Mouse (Mus musculus): ENCODE data around the gene Fut4. TPM values are rescaled to one million over a fixed set of nuclear protein-coding genes. Genes with fewer than 3 reads are reported as not detected.
A peak's percentile ranks its signal among the peaks of the same experiment; 100 is the strongest.

Gene Fut4
- polyA plus RNA-seq (2015; fragmentation: Nextera tagmentation; extraction: Ambion mirVana), result 6.6 and 7.5 TPM in 2 replicates

- no peaks in the 10 kb centered on the region; the same call in 1 of the 2 replicates for H3K36me3 ChIP-seq
- peak within 1 kb of the TSS; percentile 63 for H3K27ac ChIP-seq
- peaks cover 12% of the 10 kb centered on the region; the same call in 1 of the 2 replicates for H3K4me1 ChIP-seq
- peak; percentile 84 for ATAC-seq (ENCODE audit: insufficient read depth, low FRiP score, low read depth)
- no peaks in the 10 kb centered on the region for H3K27me3 ChIP-seq (replicated peaks)
- H3K4me3 ChIP-seq (replicated peaks), result peak within 1 kb of the TSS; percentile 61
- H3K4me2 ChIP-seq, result peak within 1 kb of the TSS; percentile 98
- 0% methylated on average over 26 of the region's 28 CpGs for WGBS
- H3K9me3 ChIP-seq, result no peaks in the 10 kb centered on the region
- peak within 1 kb of the TSS; percentile 37; the same call in 1 of the 2 replicates for H3K9ac ChIP-seq
Observed at GRCm38 (mm10) chr9:14752001-14752522, at the start of gene Fut4. Gene Fut4 (minus strand): TSS chr9:14752393.

- Histone ChIP-seq H3K4me3 (replicated peaks) (no peak overlapping the region), H3K27ac (no peak overlapping the region), H3K9ac (no peak overlapping the region), H3K9me3 (no peaks in the 10 kb centered on the region), H3K27me3 (replicated peaks) (no peaks in the 10 kb centered on the region), H3K4me2 (no peak overlapping the region), H3K4me1 (no peaks in the 10 kb centered on the region), H3K36me3 (peaks cover 15% of the 10 kb centered on the region)
- ATAC-seq (ENCODE audit: insufficient read depth, low FRiP score, low read depth), result no peak
- 86% methylated on average over 6 of the region's 6 CpGs for WGBS
Observed at GRCm38 (mm10) chr9:14787356-14787755, 35.2 kb upstream of the Fut4 start.

- ATAC-seq (ENCODE audit: insufficient read depth, low FRiP score, low read depth), result peak; percentile 99
- H3K36me3 ChIP-seq, result peaks cover 19% of the 10 kb centered on the region
- no peaks in the 10 kb centered on the region for H3K27me3 ChIP-seq (replicated peaks)
- H3K4me3 ChIP-seq (replicated peaks), result peak within 1 kb of the TSS; percentile 63
- peak within 1 kb of the TSS; percentile 76 for H3K4me2 ChIP-seq
- WGBS, result under 1% methylated on average over 62 of the region's 62 CpGs
- peak within 1 kb of the TSS; percentile 92 for H3K27ac ChIP-seq
- no peaks in the 10 kb centered on the region for H3K9me3 ChIP-seq
- H3K4me1 ChIP-seq, result no peaks in the 10 kb centered on the region
- H3K9ac ChIP-seq, result peak within 1 kb of the TSS; percentile 91
Observed at GRCm38 (mm10) chr9:14784039-14785002, 32.1 kb upstream of the Fut4 start, which contains the start of the genes Mre11a and Ankrd49. Gene Mre11a (plus strand): TSS chr9:14784654. Gene Ankrd49 (minus strand): TSS chr9:14784856.

GRCm38 (mm10) chr9:14778341-14778740, 26.1 kb upstream of the Fut4 start:
- H3K4me1 ChIP-seq, result no peaks in the 10 kb centered on the region
- H3K4me2 ChIP-seq, result no peak overlapping the region
- no peaks in the 10 kb centered on the region for H3K27me3 ChIP-seq (replicated peaks)
- ATAC-seq (ENCODE audit: insufficient read depth, low FRiP score, low read depth), result no peak
- H3K9me3 ChIP-seq, result no peaks in the 10 kb centered on the region
- no peak overlapping the region for H3K9ac ChIP-seq
- H3K4me3 ChIP-seq (replicated peaks), result no peak overlapping the region
- no peak overlapping the region for H3K27ac ChIP-seq
- H3K36me3 ChIP-seq, result peaks cover 13% of the 10 kb centered on the region; the same call in 1 of the 2 replicates
- 38% methylated on average over 13 of the region's 13 CpGs for WGBS

- Histone ChIP-seq H3K9ac (no peak overlapping the region), H3K4me3 (replicated peaks) (no peak overlapping the region), H3K27ac (no peak overlapping the region), H3K27me3 (replicated peaks) (0 out of 2 replicates have a peak, but pooled peaks cover 12% of the 10 kb centered on the region), H3K4me1 (no peaks in the 10 kb centered on the region), H3K36me3 (no peaks in the 10 kb centered on the region), H3K9me3 (no peaks in the 10 kb centered on the region), H3K4me2 (no peak overlapping the region)
- ATAC-seq (ENCODE audit: insufficient read depth, low FRiP score, low read depth), result no peak
- WGBS, result 47% methylated on average over 2 of the region's 2 CpGs
Observed at GRCm38 (mm10) chr9:14773813-14774212, 21.6 kb upstream of the Fut4 start.

- ATAC-seq (ENCODE audit: insufficient read depth, low FRiP score, low read depth), result no peak; the same call in 1 of the 2 replicates
- WGBS, result 81% methylated on average over 2 of the region's 2 CpGs
- no peak overlapping the region for H3K9ac ChIP-seq
- H3K4me2 ChIP-seq, result no peak overlapping the region
- no peak overlapping the region for H3K4me3 ChIP-seq (replicated peaks)
- H3K27me3 ChIP-seq (replicated peaks), result 0 out of 2 replicates have a peak, but pooled peaks cover 12% of the 10 kb centered on the region
- H3K36me3 ChIP-seq, result no peaks in the 10 kb centered on the region
- no peaks in the 10 kb centered on the region for H3K9me3 ChIP-seq
- H3K27ac ChIP-seq, result no peak overlapping the region
- H3K4me1 ChIP-seq, result no peaks in the 10 kb centered on the region
Observed at GRCm38 (mm10) chr9:14772074-14772473, 19.9 kb upstream of the Fut4 start.

GRCm38 (mm10) chr9:14770803-14771471, 18.7 kb upstream of the Fut4 start, which contains the start of gene 1700012B09Rik:
Gene 1700012B09Rik (minus strand): TSS chr9:14771030.
- Histone ChIP-seq H3K9ac (no peak within 1 kb of the TSS), H3K27me3 (replicated peaks) (0 out of 2 replicates have a peak, but pooled peaks cover 12% of the 10 kb centered on the region), H3K36me3 (no peaks in the 10 kb centered on the region), H3K27ac (no peak within 1 kb of the TSS), H3K4me3 (replicated peaks) (no peak within 1 kb of the TSS), H3K9me3 (no peaks in the 10 kb centered on the region), H3K4me1 (no peaks in the 10 kb centered on the region), H3K4me2 (peak within 1 kb of the TSS; percentile 33)
- WGBS, result 25% methylated on average over 23 of the region's 23 CpGs
- no peak for ATAC-seq (ENCODE audit: insufficient read depth, low FRiP score, low read depth)

- H3K4me1 ChIP-seq, result no peaks in the 10 kb centered on the region
- 0 out of 2 replicates have a peak, but pooled peaks cover 12% of the 10 kb centered on the region for H3K27me3 ChIP-seq (replicated peaks)
- H3K4me3 ChIP-seq (replicated peaks), result no peak overlapping the region
- H3K9ac ChIP-seq, result no peak overlapping the region
- H3K4me2 ChIP-seq, result no peak overlapping the region
- 56% methylated on average over 6 of the region's 6 CpGs for WGBS
- no peak overlapping the region for H3K27ac ChIP-seq
- no peaks in the 10 kb centered on the region for H3K36me3 ChIP-seq
- H3K9me3 ChIP-seq, result no peaks in the 10 kb centered on the region
- no peak for ATAC-seq (ENCODE audit: insufficient read depth, low FRiP score, low read depth)
Observed at GRCm38 (mm10) chr9:14769811-14770210, 17.6 kb upstream of the Fut4 start.

GRCm38 (mm10) chr9:14764765-14765164, 12.6 kb upstream of the Fut4 start:
- no peak; the same call in 1 of the 2 replicates for ATAC-seq (ENCODE audit: insufficient read depth, low FRiP score, low read depth)
- WGBS, result 22% methylated on average over 7 of the region's 7 CpGs
- Histone ChIP-seq H3K9me3 (no peaks in the 10 kb centered on the region), H3K9ac (no peak overlapping the region), H3K27ac (no peak overlapping the region), H3K4me3 (replicated peaks) (no peak overlapping the region), H3K36me3 (no peaks in the 10 kb centered on the region), H3K4me2 (no peak overlapping the region), H3K27me3 (replicated peaks) (no peaks in the 10 kb centered on the region), H3K4me1 (no peaks in the 10 kb centered on the region)

GRCm38 (mm10) chr9:14759261-14759660, 7.1 kb upstream of the Fut4 start:
- Histone ChIP-seq H3K36me3 (no peaks in the 10 kb centered on the region), H3K9ac (no peak overlapping the region), H3K27me3 (replicated peaks) (no peaks in the 10 kb centered on the region), H3K9me3 (no peaks in the 10 kb centered on the region), H3K4me3 (replicated peaks) (no peak overlapping the region), H3K27ac (no peak overlapping the region), H3K4me1 (no peaks in the 10 kb centered on the region), H3K4me2 (no peak overlapping the region)
- ATAC-seq (ENCODE audit: insufficient read depth, low FRiP score, low read depth), result no peak

GRCm38 (mm10) chr9:14758590-14758989, 6.4 kb upstream of the Fut4 start:
- ATAC-seq (ENCODE audit: insufficient read depth, low FRiP score, low read depth), result no peak

More at GRCm38 (mm10) chr9:14758590-14758989, 6.4 kb upstream of the Fut4 start:
- Histone ChIP-seq H3K27me3 (replicated peaks) (no peaks in the 10 kb centered on the region), H3K9me3 (no peaks in the 10 kb centered on the region), H3K4me2 (no peak overlapping the region), H3K36me3 (no peaks in the 10 kb centered on the region), H3K4me3 (replicated peaks) (no peak overlapping the region), H3K9ac (no peak overlapping the region), H3K27ac (no peak overlapping the region), H3K4me1 (no peaks in the 10 kb centered on the region)
- 62% methylated on average over 7 of the region's 7 CpGs for WGBS

Data from stomach, embryonic 15.5 days (tissue).